Mouse (Mus musculus): Measurements from ENCODE around the gene Olfr482.

Gene Olfr482

DNA sequence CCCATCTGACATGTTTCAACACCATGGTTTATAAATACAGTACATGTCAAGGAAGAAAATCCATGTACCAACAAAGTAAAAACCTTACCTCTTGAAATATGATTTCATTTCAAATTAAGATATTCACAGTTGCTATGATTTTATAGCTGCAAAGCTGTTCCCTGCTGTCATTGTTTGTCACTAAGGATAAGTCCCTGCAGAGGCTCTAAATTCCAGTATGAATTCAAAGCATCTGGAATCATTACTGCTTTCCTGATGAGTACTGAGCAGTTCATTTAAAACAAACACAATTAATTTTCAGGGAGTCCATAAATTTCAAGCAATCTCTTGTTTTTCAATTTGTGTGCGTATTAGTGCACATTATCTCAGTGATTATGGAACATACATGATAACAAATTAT, at the start of gene Olfr482:
Olfr482 (minus strand) TSS at position 101 of the 400 bp plus-strand sequence.
- DNase-seq (ENCODE audit: low read depth, low spot score), result no peak

DNA sequence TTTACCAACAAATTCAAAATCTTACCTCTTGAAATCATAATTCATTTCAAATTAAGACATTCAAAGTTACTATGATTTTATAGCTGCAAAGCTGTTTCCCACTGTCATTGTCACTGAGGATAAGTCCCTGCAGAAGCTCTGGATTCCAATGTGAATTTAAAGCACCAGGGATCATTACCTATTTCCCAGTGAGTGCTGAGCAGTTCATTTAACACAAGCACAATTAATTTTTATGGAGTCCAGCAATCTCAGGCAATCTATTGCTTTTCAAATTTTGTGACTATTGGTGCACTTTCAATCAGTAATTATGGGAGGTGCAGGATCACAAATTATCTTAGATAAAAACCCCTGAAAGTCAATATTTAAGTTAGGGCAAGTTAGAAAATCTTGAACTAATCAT, 30.0 kb upstream of the Olfr482 start, which contains the start of gene Olfr484:
Olfr484 (minus strand) TSS at position 101 of the 400 bp plus-strand sequence.
- no peak for DNase-seq (ENCODE audit: low read depth, low spot score)

DNA sequence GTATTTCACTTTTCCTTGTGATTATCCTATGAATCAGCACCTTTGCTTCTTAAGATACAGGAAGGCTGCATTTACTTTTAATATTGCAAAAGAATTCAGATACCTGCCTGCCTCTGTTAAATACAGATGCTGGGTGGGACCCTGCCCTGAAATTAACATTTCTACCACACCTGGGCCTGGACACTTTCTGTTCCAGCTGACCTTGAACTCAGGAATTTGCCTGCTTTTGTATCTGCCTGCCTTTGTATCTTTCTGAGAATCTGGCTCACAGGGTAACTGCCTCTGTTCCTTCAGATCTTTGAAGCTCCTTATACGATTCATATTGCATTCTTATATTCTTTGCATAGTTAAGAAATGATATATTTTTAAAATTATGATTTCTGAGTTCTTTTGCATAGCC, 24.0 kb upstream of the Olfr482 start:
- no peak for DNase-seq (ENCODE audit: low read depth, low spot score)

DNA sequence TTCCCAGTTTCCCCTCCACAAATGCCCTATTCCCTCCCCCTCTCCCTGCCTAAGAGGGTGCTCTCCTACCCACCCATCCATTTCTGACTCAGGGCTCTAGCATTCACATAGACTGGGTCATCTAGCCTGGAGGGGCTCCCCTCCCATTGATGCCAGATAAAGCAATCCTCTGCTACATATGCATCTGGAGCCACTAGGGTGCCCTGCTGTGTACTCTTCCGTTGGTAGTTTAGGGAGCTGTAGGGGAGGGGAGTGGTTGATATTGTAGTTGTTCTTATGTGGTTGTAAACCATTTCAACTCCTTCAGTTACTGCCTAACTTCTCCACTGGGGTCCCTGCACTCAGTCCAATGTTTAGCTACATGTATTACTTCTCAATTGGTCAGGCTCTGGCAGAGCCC, 23.3 kb upstream of the Olfr482 start:
- DNase-seq (ENCODE audit: low read depth, low spot score), result no peak

DNA sequence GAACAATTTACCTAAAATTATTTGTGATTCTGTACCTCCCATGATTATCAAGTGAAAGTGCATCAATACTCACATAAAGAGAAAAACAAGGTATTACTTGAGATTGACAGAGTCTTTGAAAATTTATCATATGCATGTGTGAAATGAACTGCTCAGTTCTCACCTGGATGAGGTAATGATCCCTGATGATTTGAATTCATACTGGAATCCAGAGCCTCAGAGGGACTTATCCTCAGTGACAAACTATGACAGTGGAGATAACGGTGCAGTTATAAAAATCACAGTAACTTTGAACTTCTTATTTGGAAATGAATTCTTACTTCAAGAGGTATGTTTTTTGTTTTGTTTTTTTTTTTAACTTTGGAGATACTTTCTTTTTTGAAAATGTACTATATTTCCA, 3.2 kb upstream of the Olfr482 start, which contains the start of gene Olfr483:
Olfr483 (plus strand) TSS at position 301 of the 400 bp plus-strand sequence.
- no peak for DNase-seq (ENCODE audit: low read depth, low spot score)

DNA sequence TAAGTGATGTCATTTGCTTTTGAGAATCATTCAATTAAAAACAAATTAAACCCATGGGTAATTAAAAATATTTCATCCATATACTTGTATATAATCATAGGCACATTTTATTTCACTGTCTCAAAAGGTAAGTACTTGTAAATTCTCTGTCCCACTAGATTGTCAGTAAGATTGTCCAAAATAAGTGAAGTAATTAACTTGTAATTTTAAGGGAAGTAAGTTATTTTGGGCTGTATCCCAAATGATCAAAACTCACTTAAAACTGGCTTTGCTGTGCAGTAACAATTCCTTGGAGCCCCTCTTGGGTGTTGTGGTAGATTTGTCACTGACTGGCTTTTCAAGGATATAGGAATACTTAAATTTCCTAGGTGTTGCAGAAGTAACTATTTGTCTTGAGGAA, 17.8 kb downstream of the Olfr482 start, which contains the start of gene Olfr481:
Olfr481 (plus strand) TSS at position 301 of the 400 bp plus-strand sequence.
- no peak for DNase-seq (ENCODE audit: low read depth, low spot score)

DNA sequence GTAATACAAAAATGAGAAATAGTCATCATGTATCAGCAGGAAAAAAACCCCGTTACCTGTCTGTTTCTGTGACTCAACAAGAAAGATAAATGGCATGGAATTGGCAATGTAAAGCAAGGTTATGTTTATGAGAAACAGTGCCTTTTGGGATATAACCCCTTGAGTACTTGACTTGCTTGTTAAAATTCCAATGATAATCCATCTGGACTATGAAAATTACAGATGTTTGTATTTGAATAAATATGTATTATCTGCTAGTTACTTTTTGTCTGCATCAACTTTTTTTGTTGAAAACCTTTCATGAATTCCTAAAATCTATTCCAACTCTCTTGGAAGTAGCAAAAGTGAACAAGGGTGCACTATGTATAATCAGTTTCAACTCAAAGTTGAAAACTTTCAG, 30.1 kb downstream of the Olfr482 start, which contains the start of gene Olfr480:
Olfr480 (minus strand) TSS at position 101 of the 400 bp plus-strand sequence.
- DNase-seq (ENCODE audit: low read depth, low spot score), result no peak

DNA sequence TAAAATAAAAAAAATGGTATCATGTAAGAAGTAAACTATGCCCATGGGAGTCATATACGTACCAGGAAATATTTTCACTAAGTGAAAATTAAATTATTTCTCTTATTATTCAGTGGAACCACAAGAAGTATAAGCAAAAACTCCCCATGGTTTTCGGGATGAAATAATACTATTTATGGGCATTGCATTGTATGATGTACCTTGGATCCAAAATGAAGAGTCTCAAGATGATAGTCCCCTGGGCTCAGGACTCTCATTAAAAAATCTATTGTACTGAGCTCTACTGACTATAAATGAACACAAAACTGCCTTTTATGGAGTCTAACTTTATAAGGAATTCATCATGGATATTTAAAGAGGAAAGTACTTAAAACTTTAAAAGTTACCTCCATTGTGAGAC, 47.0 kb downstream of the Olfr482 start, which contains the start of gene Olfr479:
Olfr479 (plus strand) TSS at position 301 of the 400 bp plus-strand sequence.
- no peak for DNase-seq (ENCODE audit: low read depth, low spot score)
